Mouse (Mus musculus) liver, embryonic 13.5 days (tissue): ENCODE data around the gene Mdga1. TPM values are rescaled to one million over a fixed set of nuclear protein-coding genes. Genes with fewer than 3 reads are reported as not detected.
A peak's percentile ranks its signal among the peaks of the same experiment; 100 is the strongest.

Experiments used
- ATAC-seq: fragments of 200-750 bp; cut with Nextera tagmentation; 2 replicates; pipeline ENCODE4 v1.8.0; 2017; ENCODE audit warnings: low read depth, mild to moderate bottlenecking, moderate number of reproducible peaks, moderate library complexity
- DNase-seq: peaks from one replicate; pipeline ENCODE4 v3.0.0; 2022
- H3K27ac ChIP-seq: fragments of 300-500 bp; sonication (generic); 2 replicates; pipeline ENCODE4 v1.5.1; 2015; ENCODE audit warnings: moderate library complexity, mild to moderate bottlenecking, inconsistent platforms
- H3K27me3 ChIP-seq: fragments of 300-500 bp; sonication (generic); 2 replicates; pipeline ENCODE4 v1.6.1; 2015; ENCODE audit warnings: mild to moderate bottlenecking, inconsistent platforms
- H3K36me3 ChIP-seq: fragments of 300-500 bp; sonication (generic); 2 replicates; pipeline ENCODE4 v1.6.1; 2015; ENCODE audit warnings: mild to moderate bottlenecking, inconsistent platforms
- H3K4me1 ChIP-seq: fragments of 300-500 bp; sonication (generic); replicated peaks from 2 replicates; pipeline ENCODE4 v1.6.1; 2015; ENCODE audit warnings: inconsistent platforms
- H3K4me2 ChIP-seq: fragments of 300-500 bp; sonication (generic); 2 replicates; pipeline ENCODE4 v1.6.1; 2015; ENCODE audit warnings: inconsistent platforms, mild to moderate bottlenecking, moderate library complexity
- H3K4me3 ChIP-seq: fragments of 300-500 bp; sonication (generic); replicated peaks from 2 replicates; pipeline ENCODE4 v1.5.1; 2015; ENCODE audit warnings: mild to moderate bottlenecking, inconsistent platforms
- H3K9ac ChIP-seq: fragments of 300-500 bp; sonication (generic); 2 replicates; pipeline ENCODE4 v1.6.1; 2015; ENCODE audit warnings: mild to moderate bottlenecking, inconsistent platforms
- H3K9me3 ChIP-seq: fragments of 300-500 bp; sonication (generic); replicated peaks from 2 replicates; pipeline ENCODE4 v1.6.1; 2016; ENCODE audit warnings: inconsistent platforms
- WGBS: fragments of 180-500 bp; shearing (Covaris S2); methylation state at CpG from one replicate; pipeline ENCODE4 v1.1.7; 2015; ENCODE audit not compliant: insufficient replicate concordance; 5-methylcytosine and 5-hydroxymethylcytosine counted together
- polyA plus RNA-seq: library from polyadenylated mRNA; unstranded; fragments of >200 nt; fragmentation: Nextera tagmentation; extraction: Ambion mirVana; gene quantifications from 2 replicates; pipeline ENCODE4 v1.2.1, GENCODE M21; 2015

Mdga1 gene
- polyA plus RNA-seq, 1 experiment from 2014 or later, result 1.1 TPM

DNA sequence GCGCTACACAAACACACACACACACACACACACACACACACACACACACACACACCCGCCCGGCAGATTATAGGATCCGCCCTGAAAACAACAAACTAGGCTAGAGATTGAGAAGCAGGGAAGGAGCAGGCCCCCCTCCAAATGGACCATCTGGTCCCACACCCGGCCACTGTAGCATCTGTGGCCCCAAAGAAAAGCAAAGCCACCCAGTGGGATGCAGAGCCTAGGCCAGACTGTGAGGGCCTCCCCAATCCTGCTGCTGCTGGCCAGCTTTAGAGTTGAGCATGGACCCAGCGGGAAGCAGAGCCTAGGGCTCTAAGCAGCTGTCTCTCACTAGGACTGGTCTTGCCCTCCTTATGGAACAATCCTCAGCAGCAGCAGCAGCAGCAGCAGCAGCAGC lies 85.3 kb downstream of the Mdga1 start:
- Histone ChIP-seq H3K4me2 (peak overlapping the region; percentile 19; the same call in 1 of the 2 replicates), H3K27ac (no peak overlapping the region), H3K27me3 (peaks cover 66% of the 10 kb centered on the region), H3K9ac (peak overlapping the region; percentile 15; the same call in 1 of the 2 replicates), H3K36me3 (no peaks in the 10 kb centered on the region), H3K4me3 (no peak overlapping the region), H3K4me1 (peaks cover 45% of the 10 kb centered on the region), H3K9me3 (no peaks in the 10 kb centered on the region)
- ATAC-seq (no peak), DNase-seq (no peak)
- 50% methylated on average over 6 of the region's 6 CpGs for WGBS

GRCm38 (mm10) chr17:29883351-29883750 lies 86.5 kb downstream of the Mdga1 start:
- 54% methylated on average over 9 of the region's 9 CpGs for WGBS
- ATAC-seq (no peak), DNase-seq (no peak)
- no peak overlapping the region for H3K4me2 ChIP-seq
- no peaks in the 10 kb centered on the region for H3K36me3 ChIP-seq
- H3K27me3 ChIP-seq, result peaks cover 54% of the 10 kb centered on the region
- H3K4me1 ChIP-seq, result peaks cover 34% of the 10 kb centered on the region
- no peak overlapping the region for H3K9ac ChIP-seq
- peaks cover 6% of the 10 kb centered on the region; the same call in 1 of the 2 replicates for H3K9me3 ChIP-seq
- no peak overlapping the region for H3K27ac ChIP-seq
- no peak overlapping the region for H3K4me3 ChIP-seq

DNA sequence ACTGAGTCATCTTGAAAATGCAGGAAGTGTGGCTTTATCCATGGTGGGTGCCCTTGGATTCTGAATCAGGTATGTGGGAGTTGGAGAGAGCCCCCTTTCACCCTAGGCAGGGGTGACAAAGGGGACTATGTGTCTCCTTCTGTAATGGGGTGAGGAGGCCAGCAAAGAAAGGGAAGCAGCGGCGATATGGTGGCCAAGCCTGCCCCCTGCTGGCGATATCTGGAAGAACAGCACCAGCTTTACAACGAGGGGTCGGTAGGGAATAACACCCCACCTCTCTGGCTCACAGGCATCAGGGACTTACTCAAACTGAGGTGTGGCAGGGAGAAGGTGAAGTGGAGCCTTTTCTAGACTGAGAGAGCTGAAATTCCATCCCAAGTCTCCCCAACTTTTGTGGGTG lies 87.0 kb downstream of the Mdga1 start:
- peaks cover 7% of the 10 kb centered on the region; the same call in 1 of the 2 replicates for H3K9me3 ChIP-seq
- no peak overlapping the region for H3K4me2 ChIP-seq
- H3K9ac ChIP-seq, result no peak overlapping the region
- DNase-seq, result peak; percentile 41
- WGBS, result 1% methylated on average over 5 of the region's 5 CpGs
- peaks cover 29% of the 10 kb centered on the region for H3K4me1 ChIP-seq
- H3K36me3 ChIP-seq, result no peaks in the 10 kb centered on the region
- peaks cover 49% of the 10 kb centered on the region for H3K27me3 ChIP-seq
- no peak overlapping the region for H3K4me3 ChIP-seq
- no peak for ATAC-seq
- H3K27ac ChIP-seq, result no peak overlapping the region

DNA sequence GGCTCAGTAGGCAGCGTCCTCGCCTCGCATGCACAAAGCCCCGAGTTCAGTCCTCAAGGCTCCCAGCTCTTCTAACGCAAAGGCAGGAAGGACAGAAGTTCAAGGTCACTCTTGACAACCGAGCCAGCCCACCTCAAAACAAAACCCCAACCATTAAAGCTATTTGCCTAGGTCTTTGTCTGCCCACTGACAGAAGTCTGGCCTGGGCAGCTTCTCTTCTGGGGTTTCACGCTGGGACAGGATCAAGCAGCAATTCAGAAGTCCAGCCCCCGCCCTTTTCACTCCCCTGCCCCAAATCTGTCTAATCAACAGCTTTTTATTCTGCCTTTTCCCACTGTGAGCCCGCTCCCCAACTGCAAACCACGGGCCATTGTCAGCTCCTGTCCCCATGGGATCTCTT lies 89.6 kb downstream of the Mdga1 start:
- Histone ChIP-seq H3K9ac (no peak overlapping the region), H3K4me3 (no peak overlapping the region), H3K36me3 (no peaks in the 10 kb centered on the region), H3K4me2 (no peak overlapping the region), H3K4me1 (peaks cover 9% of the 10 kb centered on the region), H3K27me3 (peaks cover 28% of the 10 kb centered on the region), H3K27ac (no peak overlapping the region), H3K9me3 (peaks cover 15% of the 10 kb centered on the region)
- DNase-seq, result no peak
- ATAC-seq, result no peak
- 69% methylated on average over 10 of the region's 10 CpGs for WGBS

- DNase-seq (no peak), ATAC-seq (no peak)
- Histone ChIP-seq H3K27ac (no peak overlapping the region), H3K9me3 (peaks cover 15% of the 10 kb centered on the region), H3K4me2 (no peak overlapping the region), H3K36me3 (no peaks in the 10 kb centered on the region), H3K9ac (no peak overlapping the region), H3K4me3 (no peak overlapping the region), H3K27me3 (peaks cover 22% of the 10 kb centered on the region), H3K4me1 (peaks cover 18% of the 10 kb centered on the region)
- WGBS, result 75% methylated on average over 10 of the region's 10 CpGs
Measured at GRCm38 (mm10) chr17:29878990-29879389, 90.9 kb downstream of the Mdga1 start.

- Histone ChIP-seq H3K9ac (peak overlapping the region; percentile 36; the same call in 1 of the 2 replicates), H3K27ac (no peak overlapping the region), H3K9me3 (peaks cover 15% of the 10 kb centered on the region), H3K36me3 (no peaks in the 10 kb centered on the region), H3K4me3 (no peak overlapping the region), H3K4me1 (peaks cover 21% of the 10 kb centered on the region), H3K4me2 (peak overlapping the region; percentile 45), H3K27me3 (peaks cover 14% of the 10 kb centered on the region; the same call in 1 of the 2 replicates)
- ATAC-seq (peak; percentile 62; the same call in 1 of the 2 replicates), DNase-seq (no peak)
- WGBS, result 28% methylated on average over 22 of the region's 27 CpGs
Measured at GRCm38 (mm10) chr17:29874082-29874679, 95.7 kb downstream of the Mdga1 start.

DNA sequence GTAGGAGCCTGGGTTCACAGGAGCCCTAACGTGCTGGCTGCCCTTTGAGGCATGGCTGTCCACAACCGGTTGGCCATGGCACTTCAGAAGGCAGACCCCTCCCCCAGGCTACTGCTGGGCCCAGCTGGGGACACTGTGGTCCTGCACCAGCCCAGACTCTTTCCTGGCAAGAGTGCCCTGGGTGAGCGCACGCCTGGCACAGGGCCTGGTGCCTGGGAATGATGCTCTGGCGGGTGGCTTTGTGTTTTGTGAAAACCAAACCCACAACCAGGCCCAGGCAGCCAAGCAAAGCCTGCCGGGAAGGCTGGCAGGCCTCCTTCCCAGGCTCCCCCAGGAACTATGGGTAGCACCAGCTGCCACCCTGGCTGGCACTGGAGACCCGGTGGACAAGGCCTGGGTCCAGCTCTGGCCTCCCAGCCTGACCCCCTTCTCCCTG lies 96.3 kb downstream of the Mdga1 start:
- no peaks in the 10 kb centered on the region for H3K36me3 ChIP-seq
- 80% methylated on average over 7 of the region's 7 CpGs for WGBS
- DNase-seq (no peak), ATAC-seq (no peak)
- no peak overlapping the region for H3K4me3 ChIP-seq
- H3K9ac ChIP-seq, result peak overlapping the region; percentile 36; the same call in 1 of the 2 replicates
- peaks cover 12% of the 10 kb centered on the region for H3K9me3 ChIP-seq
- H3K27ac ChIP-seq, result no peak overlapping the region
- H3K27me3 ChIP-seq, result peaks cover 14% of the 10 kb centered on the region; the same call in 1 of the 2 replicates
- no peak overlapping the region for H3K4me2 ChIP-seq
- H3K4me1 ChIP-seq, result peaks cover 21% of the 10 kb centered on the region

DNA sequence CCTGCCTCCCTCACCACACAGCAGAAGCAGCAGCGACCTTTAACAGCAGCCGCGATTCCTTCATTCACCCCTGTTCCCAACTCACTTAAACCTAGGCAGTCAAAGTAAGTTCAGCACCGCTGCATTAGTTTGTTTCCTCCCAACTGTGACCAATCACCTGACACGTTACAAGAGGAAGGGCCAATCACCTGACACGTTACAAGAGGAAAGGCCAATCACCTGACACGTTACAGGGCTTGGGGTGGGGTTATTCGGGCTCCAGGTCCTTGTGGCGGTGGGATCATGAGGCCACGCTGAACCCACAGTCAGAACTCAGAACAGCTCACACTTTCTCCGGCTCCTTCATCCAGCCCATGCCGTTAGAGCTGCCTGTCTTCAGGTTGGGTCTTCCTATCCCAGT lies 99.6 kb downstream of the Mdga1 start:
- Histone ChIP-seq H3K27ac (no peak overlapping the region), H3K9me3 (no peaks in the 10 kb centered on the region), H3K4me2 (no peak overlapping the region), H3K36me3 (no peaks in the 10 kb centered on the region), H3K4me1 (peaks cover 29% of the 10 kb centered on the region), H3K27me3 (peaks cover 9% of the 10 kb centered on the region; the same call in 1 of the 2 replicates), H3K4me3 (no peak overlapping the region), H3K9ac (no peak overlapping the region)
- ATAC-seq, result no peak
- no peak for DNase-seq
- WGBS, result 72% methylated on average over 12 of the region's 12 CpGs

GRCm38 (mm10) chr17:29865914-29866313 lies 104.0 kb downstream of the Mdga1 start:
- H3K4me1 ChIP-seq, result peaks cover 36% of the 10 kb centered on the region
- no peaks in the 10 kb centered on the region for H3K9me3 ChIP-seq
- H3K4me2 ChIP-seq, result no peak overlapping the region
- no peak for DNase-seq
- H3K36me3 ChIP-seq, result no peaks in the 10 kb centered on the region
- whole genome bisulfite sequencing, result 39% methylated on average over 6 of the region's 6 CpGs
- no peak for ATAC-seq
- H3K9ac ChIP-seq, result no peak overlapping the region
- no peaks in the 10 kb centered on the region for H3K27me3 ChIP-seq
- no peak overlapping the region for H3K27ac ChIP-seq
- H3K4me3 ChIP-seq, result no peak overlapping the region

- Histone ChIP-seq H3K27me3 (no peaks in the 10 kb centered on the region), H3K4me2 (no peak overlapping the region), H3K9ac (no peak overlapping the region), H3K4me1 (peaks cover 51% of the 10 kb centered on the region), H3K4me3 (no peak overlapping the region), H3K36me3 (no peaks in the 10 kb centered on the region), H3K27ac (0 out of 2 replicates have a peak overlapping the region, but pooled peaks have one; percentile 29), H3K9me3 (no peaks in the 10 kb centered on the region)
- 43% methylated on average over 7 of the region's 7 CpGs for whole genome bisulfite sequencing
- no peak for DNase-seq
- no peak for ATAC-seq
Measured at GRCm38 (mm10) chr17:29864440-29864839, 105.4 kb downstream of the Mdga1 start.

GRCm38 (mm10) chr17:29859788-29860283 lies 110.1 kb downstream of the Mdga1 start:
- H3K36me3 ChIP-seq, result no peaks in the 10 kb centered on the region
- H3K4me2 ChIP-seq, result peak overlapping the region; percentile 53

GRCm38 (mm10) chr17:29858764-29859163 lies 111.1 kb downstream of the Mdga1 start:
- Histone ChIP-seq H3K9me3 (no peaks in the 10 kb centered on the region), H3K4me3 (no peak overlapping the region), H3K4me2 (peak overlapping the region; percentile 53), H3K36me3 (no peaks in the 10 kb centered on the region), H3K27me3 (no peaks in the 10 kb centered on the region), H3K27ac (peak overlapping the region; percentile 95), H3K4me1 (peaks cover 84% of the 10 kb centered on the region), H3K9ac (peak overlapping the region; percentile 52)
- WGBS, result 65% methylated on average over 3 of the region's 3 CpGs
- no peak for ATAC-seq
- DNase-seq, result peak; percentile 61

More at GRCm38 (mm10) chr17:29859788-29860283, 110.1 kb downstream of the Mdga1 start:
- Histone ChIP-seq H3K4me1 (peaks cover 84% of the 10 kb centered on the region), H3K27me3 (no peaks in the 10 kb centered on the region), H3K4me3 (peak overlapping the region; percentile 6), H3K9ac (peak overlapping the region; percentile 65), H3K9me3 (no peaks in the 10 kb centered on the region), H3K27ac (peak overlapping the region; percentile 95)
- peak; percentile 95 for ATAC-seq
- 11% methylated on average over 13 of the region's 13 CpGs for WGBS
- DNase-seq, result peak; percentile 89
